Mouse (Mus musculus): ENCODE measurements around the gene Gm15013.

GRCm38 (mm10) chrX:139684775-139685695, 29.2 kb downstream of the Gm15013 start, which contains the start of gene Tbc1d8b:
- TF ChIP-seq CTCF (IDR thresholded peaks at IDR 0.05; ENCODE audit: borderline replicate concordance, insufficient read depth, low read depth, low read length) (no peak), POLR2A (IDR thresholded peaks at IDR 0.05; ENCODE audit: borderline replicate concordance, insufficient read depth, low read length) (no peak)
